Mouse (Mus musculus): ENCODE measurements at regions not wholly inside any gene's neighbourhood (a gene's known extent, or its start where the extent isn't known, plus 50 kb on each side); places are given as distances from the start of the nearest gene placed in this dataset.

DNA sequence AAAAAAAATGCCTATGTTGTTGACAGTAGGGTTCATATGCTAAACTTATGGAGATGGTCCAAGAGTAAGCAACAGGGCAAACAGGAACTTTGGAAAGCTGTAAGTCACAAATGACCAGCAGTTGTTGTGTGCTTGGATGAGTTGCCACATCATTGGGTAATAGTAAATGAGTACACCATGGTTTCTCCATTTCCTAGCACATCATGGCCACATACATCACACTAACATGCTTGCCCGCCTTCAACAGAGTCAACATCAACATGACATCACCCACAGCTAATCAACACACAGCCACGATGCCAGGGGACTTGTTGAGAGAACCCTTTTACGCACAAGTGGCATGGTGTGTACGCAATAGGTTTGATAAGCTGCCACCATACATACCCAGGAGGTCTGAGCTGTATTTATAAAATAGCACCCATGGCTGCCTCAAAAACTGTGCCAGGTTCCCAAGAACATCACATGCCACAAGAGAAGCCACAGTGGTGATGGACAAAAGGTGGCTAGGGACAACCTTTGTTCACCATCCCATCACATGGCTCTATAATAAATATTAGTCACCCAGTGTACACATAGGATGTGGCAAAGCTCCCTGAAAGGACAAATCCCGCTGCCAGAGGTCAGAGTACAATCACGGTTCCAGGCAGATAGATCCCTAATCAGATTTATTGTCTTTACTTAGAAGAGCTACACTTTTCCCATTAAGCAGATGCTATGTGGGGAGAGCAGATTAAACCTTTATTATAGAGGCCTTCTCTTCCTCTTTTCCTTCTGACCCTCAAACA is 179.5 kb upstream of the Tsc22d2 start:
- TF ChIP-seq CTCF (IDR thresholded peaks at IDR 0.05; ENCODE audit: extremely low read depth, insufficient read length, insufficient replicate concordance, low read depth, low read length) (no peak), POLR2A (IDR thresholded peaks at IDR 0.05; ENCODE audit: low read depth, low read length) (no peak)

Measured in small intestine, adult 2 months (tissue).